Mouse (Mus musculus): ENCODE results near the gene Spock1. TPM values are rescaled to one million over a fixed set of nuclear protein-coding genes. Genes with fewer than 3 reads are reported as not detected.

Spock1 gene
- polyA plus RNA-seq, 1 experiment from 2014 or later, result 42.9 TPM

- H3K4me1 ChIP-seq, result peaks cover 23% of the 10 kb centered on the region
- H3K36me3 ChIP-seq, result no peaks in the 10 kb centered on the region
- 31% methylated on average over 5 of the region's 5 CpGs for WGBS
- H3K27me3 ChIP-seq (replicated peaks), result no peaks in the 10 kb centered on the region
- 0 out of 2 replicates have a peak, but pooled peaks cover 4% of the 10 kb centered on the region for H3K9me3 ChIP-seq
- no peak overlapping the region for H3K9ac ChIP-seq
- no peak overlapping the region for H3K27ac ChIP-seq
- H3K4me2 ChIP-seq (replicated peaks), result no peak overlapping the region
- ATAC-seq (ENCODE audit: low FRiP score, low read depth), result no peak
- H3K4me3 ChIP-seq, result no peak overlapping the region
Observed at GRCm38 (mm10) chr13:57789796-57790195, 118.3 kb downstream of the Spock1 start.

DNA sequence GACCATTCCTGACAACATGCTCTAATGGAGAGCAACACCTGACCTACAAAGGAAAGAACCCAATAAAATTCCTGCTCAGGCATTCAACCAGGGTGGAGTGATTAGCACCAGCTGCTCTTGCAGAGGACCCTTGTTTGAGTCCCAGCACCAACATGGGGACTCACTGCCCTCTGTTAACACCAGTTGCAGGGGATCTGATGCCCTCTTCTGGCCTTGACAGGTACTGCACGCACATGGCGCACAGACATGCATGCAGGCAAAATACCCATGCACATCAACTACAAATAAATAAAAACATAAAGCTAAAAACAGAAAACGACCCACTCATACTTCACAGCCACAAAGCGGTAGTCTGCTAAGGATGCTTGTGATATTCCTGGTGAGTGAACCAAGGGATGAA is 119.8 kb downstream of the Spock1 start:
- H3K9ac ChIP-seq, result no peak overlapping the region
- WGBS, result 96% methylated on average over 4 of the region's 4 CpGs
- H3K4me1 ChIP-seq, result peaks cover 23% of the 10 kb centered on the region
- no peaks in the 10 kb centered on the region for H3K27me3 ChIP-seq (replicated peaks)
- ATAC-seq (ENCODE audit: low FRiP score, low read depth), result no peak
- no peak overlapping the region for H3K27ac ChIP-seq
- H3K36me3 ChIP-seq, result no peaks in the 10 kb centered on the region
- H3K9me3 ChIP-seq, result 0 out of 2 replicates have a peak, but pooled peaks cover 4% of the 10 kb centered on the region
- no peak overlapping the region for H3K4me2 ChIP-seq (replicated peaks)
- no peak overlapping the region for H3K4me3 ChIP-seq

GRCm38 (mm10) chr13:57786278-57786677 is 121.9 kb downstream of the Spock1 start:
- Histone ChIP-seq H3K27ac (no peak overlapping the region), H3K4me2 (replicated peaks) (no peak overlapping the region), H3K36me3 (no peaks in the 10 kb centered on the region), H3K4me3 (no peak overlapping the region), H3K9ac (no peak overlapping the region), H3K4me1 (peaks cover 23% of the 10 kb centered on the region), H3K27me3 (replicated peaks) (no peaks in the 10 kb centered on the region), H3K9me3 (0 out of 2 replicates have a peak, but pooled peaks cover 4% of the 10 kb centered on the region)
- ATAC-seq (ENCODE audit: low FRiP score, low read depth), result no peak
- WGBS, result 83% methylated on average over 8 of the region's 8 CpGs

DNA sequence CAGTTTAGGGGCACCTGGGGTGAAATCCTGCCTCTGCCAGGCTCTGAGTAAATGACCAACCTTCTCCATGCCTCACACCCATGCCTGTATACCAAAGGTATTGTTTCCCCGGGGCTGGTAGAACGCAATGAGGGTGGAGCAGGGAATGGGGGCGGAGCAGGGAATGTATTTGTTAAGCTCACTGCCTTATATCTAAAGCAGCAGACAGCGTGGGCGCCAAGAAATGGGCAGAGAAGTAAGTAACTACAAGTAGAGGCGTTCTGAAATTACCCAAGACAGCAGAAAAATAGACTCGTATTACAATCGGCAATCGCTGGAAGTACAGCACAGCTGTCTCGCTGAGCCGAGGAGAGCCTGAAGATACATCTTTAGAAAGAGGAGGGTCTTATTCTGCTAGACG is 125.2 kb downstream of the Spock1 start:
- Histone ChIP-seq H3K27ac (no peak overlapping the region), H3K9me3 (0 out of 2 replicates have a peak, but pooled peaks cover 5% of the 10 kb centered on the region), H3K4me1 (no peaks in the 10 kb centered on the region), H3K27me3 (replicated peaks) (no peaks in the 10 kb centered on the region), H3K4me2 (replicated peaks) (no peak overlapping the region), H3K36me3 (no peaks in the 10 kb centered on the region), H3K9ac (no peak overlapping the region), H3K4me3 (no peak overlapping the region)
- ATAC-seq (ENCODE audit: low FRiP score, low read depth), result no peak
- 70% methylated on average over 12 of the region's 12 CpGs for WGBS

DNA sequence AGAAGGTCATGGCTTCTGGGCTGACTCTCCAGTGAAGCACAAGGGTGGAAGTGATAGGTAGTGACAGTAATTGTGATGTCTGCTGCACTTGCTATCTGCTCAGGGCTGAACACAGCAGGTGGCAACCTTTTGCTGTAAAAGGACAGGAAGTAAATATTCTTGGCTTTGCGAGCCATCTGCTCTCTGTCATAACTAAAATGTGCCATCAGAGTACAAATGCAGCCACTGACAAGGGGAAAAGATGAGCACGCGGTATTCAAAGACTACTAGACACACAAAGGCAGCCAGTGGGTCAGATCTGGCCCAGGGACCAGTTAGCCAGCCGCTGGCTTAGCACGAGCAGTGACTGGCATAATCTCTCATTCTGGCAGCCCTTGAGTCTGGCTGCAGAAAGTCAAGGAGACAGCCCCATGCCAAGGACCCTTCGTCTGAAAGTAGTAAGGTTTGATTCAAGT is 126.0 kb downstream of the Spock1 start:
- H3K4me3 ChIP-seq, result no peak overlapping the region
- ATAC-seq (ENCODE audit: low FRiP score, low read depth), result no peak
- H3K27me3 ChIP-seq (replicated peaks), result no peaks in the 10 kb centered on the region
- 0 out of 2 replicates have a peak, but pooled peaks cover 5% of the 10 kb centered on the region for H3K9me3 ChIP-seq
- WGBS, result 87% methylated on average over 6 of the region's 6 CpGs
- no peaks in the 10 kb centered on the region for H3K4me1 ChIP-seq
- H3K36me3 ChIP-seq, result no peaks in the 10 kb centered on the region
- no peak overlapping the region for H3K4me2 ChIP-seq (replicated peaks)
- H3K27ac ChIP-seq, result no peak overlapping the region
- H3K9ac ChIP-seq, result no peak overlapping the region

DNA sequence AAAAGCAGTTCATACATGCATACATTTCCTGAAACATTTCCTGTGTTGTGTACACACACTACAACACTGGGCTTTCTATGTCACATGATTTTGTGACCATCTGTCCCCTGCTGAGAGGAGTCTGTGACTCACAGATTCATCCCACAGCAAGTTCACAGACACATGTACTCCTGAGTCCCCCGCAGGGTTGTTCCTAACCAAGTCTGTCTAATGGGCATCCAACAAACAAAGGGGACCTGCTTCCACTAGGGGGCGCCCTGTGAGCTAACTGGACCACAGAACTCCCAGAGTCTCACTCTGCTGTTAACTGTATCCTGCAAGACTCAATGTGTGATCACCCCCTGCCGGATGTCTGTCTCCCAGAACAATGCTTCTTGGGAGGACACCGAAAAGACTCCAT is 129.0 kb downstream of the Spock1 start:
- 0 out of 2 replicates have a peak, but pooled peaks cover 5% of the 10 kb centered on the region for H3K9me3 ChIP-seq
- H3K4me1 ChIP-seq, result no peaks in the 10 kb centered on the region
- H3K27me3 ChIP-seq (replicated peaks), result no peaks in the 10 kb centered on the region
- no peak overlapping the region for H3K27ac ChIP-seq
- no peaks in the 10 kb centered on the region for H3K36me3 ChIP-seq
- 76% methylated on average over 4 of the region's 4 CpGs for WGBS
- no peak overlapping the region for H3K9ac ChIP-seq
- ATAC-seq (ENCODE audit: low FRiP score, low read depth), result no peak
- no peak overlapping the region for H3K4me3 ChIP-seq
- H3K4me2 ChIP-seq (replicated peaks), result no peak overlapping the region

DNA sequence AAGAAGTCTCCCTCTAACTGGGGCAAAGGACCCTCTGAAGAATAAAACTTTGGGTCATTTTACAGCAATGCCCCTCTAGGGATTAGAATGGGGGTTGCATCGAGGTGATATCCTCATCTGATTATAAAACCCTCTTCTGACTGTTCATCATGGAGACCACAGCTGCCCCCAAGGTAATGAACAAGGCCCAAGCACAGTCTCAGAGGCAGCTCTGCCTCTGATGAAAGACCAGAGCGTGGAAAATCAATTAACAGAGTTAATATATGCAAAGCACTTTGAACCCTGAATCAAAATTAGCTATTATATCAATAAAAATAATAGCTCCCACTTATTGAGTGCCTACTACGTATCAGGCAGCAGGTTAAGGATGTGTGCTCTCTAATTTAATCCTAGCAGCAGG is 129.6 kb downstream of the Spock1 start:
- 50% methylated on average over 3 of the region's 3 CpGs for WGBS

DNA sequence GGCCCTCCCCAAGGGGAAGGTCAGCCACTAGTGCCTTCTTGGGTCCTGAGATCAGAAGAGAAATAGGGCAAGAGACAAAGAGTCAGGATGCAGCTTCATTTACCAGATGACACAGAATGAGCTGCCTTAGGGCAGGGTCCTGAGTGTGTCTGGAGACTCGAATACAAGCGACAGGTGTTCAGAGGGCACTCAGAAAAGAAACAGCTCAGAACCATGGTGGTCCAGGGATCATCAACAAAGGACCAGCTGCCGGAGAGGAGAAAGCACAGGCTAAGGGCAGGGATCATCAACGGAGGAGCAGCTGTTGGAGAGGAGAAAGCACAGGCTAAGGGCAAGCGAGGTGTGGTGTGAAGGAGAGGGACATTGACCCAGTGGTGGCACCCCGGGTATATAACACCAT is 136.1 kb downstream of the Spock1 start:
- Histone ChIP-seq H3K4me3 (no peak overlapping the region), H3K9ac (no peak overlapping the region), H3K4me1 (no peaks in the 10 kb centered on the region), H3K27ac (no peak overlapping the region), H3K27me3 (replicated peaks) (no peaks in the 10 kb centered on the region), H3K36me3 (no peaks in the 10 kb centered on the region), H3K4me2 (replicated peaks) (no peak overlapping the region), H3K9me3 (no peaks in the 10 kb centered on the region)
- no peak for ATAC-seq (ENCODE audit: low FRiP score, low read depth)
- WGBS, result 78% methylated on average over 6 of the region's 6 CpGs

More for the DNA sequence above, 129.6 kb downstream of the Spock1 start:
- Histone ChIP-seq H3K36me3 (no peaks in the 10 kb centered on the region), H3K27me3 (replicated peaks) (no peaks in the 10 kb centered on the region), H3K4me1 (no peaks in the 10 kb centered on the region), H3K4me2 (replicated peaks) (no peak overlapping the region), H3K9ac (no peak overlapping the region), H3K4me3 (no peak overlapping the region), H3K27ac (no peak overlapping the region), H3K9me3 (0 out of 2 replicates have a peak, but pooled peaks cover 5% of the 10 kb centered on the region)
- ATAC-seq (ENCODE audit: low FRiP score, low read depth), result no peak

DNA sequence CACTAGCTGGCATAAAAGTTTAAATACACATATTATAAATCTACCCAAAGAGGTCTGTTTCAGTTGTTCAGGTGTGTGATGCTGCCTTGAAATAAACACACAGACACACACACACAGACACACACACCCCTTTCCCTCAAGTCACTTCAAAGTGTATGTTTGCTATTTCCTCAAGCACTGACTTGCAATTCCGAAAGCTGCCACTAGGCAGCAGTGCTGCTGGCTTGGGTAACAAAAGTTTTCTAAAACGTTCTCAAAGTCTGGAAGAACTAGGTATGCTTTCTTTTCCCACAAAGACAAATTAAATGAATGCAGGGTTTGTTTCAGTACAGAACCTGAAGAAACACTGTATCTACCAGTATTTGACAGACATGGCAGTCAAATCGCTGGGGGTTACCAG is 141.4 kb downstream of the Spock1 start:
- ATAC-seq (ENCODE audit: low FRiP score, low read depth), result no peak
- no peaks in the 10 kb centered on the region for H3K4me1 ChIP-seq
- no peak overlapping the region for H3K4me3 ChIP-seq
- H3K9me3 ChIP-seq, result peaks cover 6% of the 10 kb centered on the region; the same call in 1 of the 2 replicates
- 68% methylated on average over 3 of the region's 3 CpGs for WGBS
- H3K9ac ChIP-seq, result no peak overlapping the region
- H3K27ac ChIP-seq, result no peak overlapping the region
- no peaks in the 10 kb centered on the region for H3K36me3 ChIP-seq
- no peak overlapping the region for H3K4me2 ChIP-seq (replicated peaks)
- no peaks in the 10 kb centered on the region for H3K27me3 ChIP-seq (replicated peaks)

DNA sequence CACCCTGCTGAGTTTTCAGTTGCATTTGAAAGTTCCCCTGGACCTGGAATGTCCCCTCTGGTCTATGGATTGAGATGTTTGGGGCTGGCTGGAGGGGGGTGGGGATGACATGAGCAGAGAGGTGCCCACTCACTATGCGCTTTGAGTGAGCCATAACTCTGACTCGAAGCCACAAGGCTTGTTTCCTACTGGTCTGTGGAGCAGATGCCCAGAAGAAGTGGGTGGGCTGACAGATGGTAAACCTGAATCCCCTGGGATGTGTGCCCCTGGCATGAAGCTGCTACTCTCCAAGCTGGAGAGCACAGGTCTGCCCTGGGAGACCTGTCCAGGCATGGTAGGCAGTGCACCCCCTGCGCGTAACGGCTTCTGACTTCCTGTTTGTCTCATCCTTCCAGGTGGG is 147.0 kb downstream of the Spock1 start:
- no peak overlapping the region for H3K27ac ChIP-seq
- ATAC-seq (ENCODE audit: low FRiP score, low read depth), result no peak
- WGBS, result 85% methylated on average over 5 of the region's 5 CpGs

GRCm38 (mm10) chr13:57760618-57761017 is 147.5 kb downstream of the Spock1 start:
- no peak for ATAC-seq (ENCODE audit: low FRiP score, low read depth)
- Histone ChIP-seq H3K27ac (no peak overlapping the region), H3K9ac (no peak overlapping the region), H3K4me2 (replicated peaks) (no peak overlapping the region), H3K27me3 (replicated peaks) (no peaks in the 10 kb centered on the region), H3K9me3 (no peaks in the 10 kb centered on the region), H3K4me3 (no peak overlapping the region), H3K4me1 (0 out of 2 replicates have a peak, but pooled peaks cover 5% of the 10 kb centered on the region), H3K36me3 (no peaks in the 10 kb centered on the region)
- WGBS, result 96% methylated on average over 3 of the region's 3 CpGs

More for the DNA sequence above, 147.0 kb downstream of the Spock1 start:
- Histone ChIP-seq H3K4me1 (0 out of 2 replicates have a peak, but pooled peaks cover 5% of the 10 kb centered on the region), H3K36me3 (no peaks in the 10 kb centered on the region), H3K9me3 (no peaks in the 10 kb centered on the region), H3K9ac (no peak overlapping the region), H3K27me3 (replicated peaks) (no peaks in the 10 kb centered on the region), H3K4me3 (no peak overlapping the region), H3K4me2 (replicated peaks) (no peak overlapping the region)

GRCm38 (mm10) chr13:57756316-57756715 is 151.8 kb downstream of the Spock1 start:
- Histone ChIP-seq H3K9ac (no peak overlapping the region), H3K4me2 (replicated peaks) (no peak overlapping the region), H3K27ac (no peak overlapping the region), H3K27me3 (replicated peaks) (no peaks in the 10 kb centered on the region), H3K36me3 (no peaks in the 10 kb centered on the region), H3K9me3 (no peaks in the 10 kb centered on the region), H3K4me1 (0 out of 2 replicates have a peak, but pooled peaks cover 4% of the 10 kb centered on the region), H3K4me3 (no peak overlapping the region)
- no peak for ATAC-seq (ENCODE audit: low FRiP score, low read depth)
- 66% methylated on average over 3 of the region's 3 CpGs for WGBS

- no peak overlapping the region for H3K4me3 ChIP-seq
- H3K27me3 ChIP-seq (replicated peaks), result no peaks in the 10 kb centered on the region
- no peak overlapping the region for H3K9ac ChIP-seq
- no peak overlapping the region for H3K27ac ChIP-seq
- H3K4me2 ChIP-seq (replicated peaks), result no peak overlapping the region
- no peak for ATAC-seq (ENCODE audit: low FRiP score, low read depth)
- 77% methylated on average over 7 of the region's 7 CpGs for WGBS
- no peaks in the 10 kb centered on the region for H3K4me1 ChIP-seq
- no peaks in the 10 kb centered on the region for H3K36me3 ChIP-seq
- no peaks in the 10 kb centered on the region for H3K9me3 ChIP-seq
Observed at GRCm38 (mm10) chr13:57750831-57751230, 157.3 kb downstream of the Spock1 start.
